Comparison of ENCODE assay signal across 8 mouse cellular contexts in genomic region chrX:48310706-48311517, GRCm38 (mm10). TPM values are rescaled to one million over a fixed set of nuclear protein-coding genes. Genes with fewer than 3 reads are reported as not detected.
DNase-seq lines count a peak whose midpoint lies in the region; ATAC-seq and TF ChIP-seq lines count a peak whose summit lies in the region.

No protein-coding gene starts in this region.

- no peak for TF ChIP-seq CTCF in cerebellum, adult 2 months (IDR thresholded peaks at IDR 0.05; ENCODE audit: borderline replicate concordance, insufficient read depth, low read depth, low read length)
- no peak for TF ChIP-seq CTCF in liver, postnatal 0 days (IDR thresholded peaks at IDR 0.05; ENCODE audit: low read depth)
- no peak for TF ChIP-seq CTCF in gastrocnemius, adult 2 months (IDR thresholded peaks at IDR 0.05)

- no peak overlapping the region for H3K4me3 ChIP-seq in cerebellum, adult 2 months (replicated peaks; ENCODE audit: insufficient read depth, low read depth, low read length)
- peak overlapping the region; percentile 39 for H3K4me3 ChIP-seq in hindbrain, embryonic 10.5 days
- peak overlapping the region; percentile 30 for H3K4me3 ChIP-seq in liver, postnatal 0 days (ENCODE audit: low read depth, low read length)
- H3K4me3 ChIP-seq in gastrocnemius, adult 2 months: no peak overlapping the region

- H3K4me2 ChIP-seq in liver, postnatal 0 days (ENCODE audit: low read depth, low read length): peak overlapping the region; percentile 65

- no peaks in the 10 kb centered on the region for H3K9me3 ChIP-seq in hindbrain, embryonic 10.5 days
- H3K9me3 ChIP-seq in liver, postnatal 0 days (ENCODE audit: low read length): no peaks in the 10 kb centered on the region

- no peaks in the 10 kb centered on the region for H3K36me3 ChIP-seq in hindbrain, embryonic 10.5 days
- no peaks in the 10 kb centered on the region for H3K36me3 ChIP-seq in liver, postnatal 0 days (replicated peaks; ENCODE audit: insufficient read depth, low read length)

- H3K27ac ChIP-seq in cerebellum, adult 2 months (ENCODE audit: insufficient read depth, low read length): no peak overlapping the region
- peak overlapping the region; percentile 78 for H3K27ac ChIP-seq in hindbrain, embryonic 10.5 days
- H3K27ac ChIP-seq in liver, postnatal 0 days (ENCODE audit: low read depth): no peak overlapping the region
- H3K27ac ChIP-seq in gastrocnemius, adult 2 months: no peak overlapping the region

- peak; percentile 11 to 24 for DNase-seq in cerebellum, postnatal 10 days
- no peak for DNase-seq in cerebellum, adult 2 months
- peak; percentile 12 for DNase-seq in hindbrain, embryonic 10.5 days (ENCODE audit: low spot score)
- DNase-seq in liver, postnatal 0 days: no peak
- DNase-seq in adrenal gland, adult 2 months: no peak
- no peak for DNase-seq in frontal cortex, postnatal 10 days (ENCODE audit: low spot score in 2 of 2)
- DNase-seq in gastrocnemius, adult 2 months: no peak

- intact Hi-C loops in gastrocnemius, adult 2 months (cut with DNase I): no loop called here

- peak; percentile 41 for ATAC-seq in CD4-positive, CD25-positive, alpha-beta regulatory T cell, adult 4 months
- no peak for ATAC-seq in liver, postnatal 0 days

- WGBS in cerebellum, adult 2 months: 22% methylated on average over 26 of the region's 26 CpGs
- 25% methylated on average over 26 of the region's 26 CpGs for WGBS in hindbrain, embryonic 10.5 days
- WGBS in liver, postnatal 0 days (ENCODE audit: insufficient replicate concordance): 24% methylated on average over 26 of the region's 26 CpGs

- no peak for TF ChIP-seq POLR2A in cerebellum, adult 2 months (IDR thresholded peaks at IDR 0.05; ENCODE audit: borderline replicate concordance, insufficient read depth, low read length)

- peak overlapping the region; percentile 51; the same call in 1 of the 2 replicates for H3K9ac ChIP-seq in liver, postnatal 0 days (replicated peaks)

- TF ChIP-seq EP300 in liver, postnatal 0 days (IDR thresholded peaks at IDR 0.05; ENCODE audit: low read depth): no peak

- no peaks in the 10 kb centered on the region for H3K27me3 ChIP-seq in cerebellum, adult 2 months (ENCODE audit: control insufficient read depth, insufficient read depth, low read length)
- H3K27me3 ChIP-seq in hindbrain, embryonic 10.5 days (ENCODE audit: insufficient read depth, poor library complexity, severe bottlenecking): peaks cover 42% of the 10 kb centered on the region
- H3K27me3 ChIP-seq in liver, postnatal 0 days (ENCODE audit: insufficient read depth, low read length): peaks cover 2% of the 10 kb centered on the region; the same call in 1 of the 2 replicates

- no peaks in the 10 kb centered on the region for H3K4me1 ChIP-seq in cerebellum, adult 2 months (ENCODE audit: control insufficient read depth, insufficient read depth, low read length)
- H3K4me1 ChIP-seq in hindbrain, embryonic 10.5 days (replicated peaks): peaks cover 23% of the 10 kb centered on the region
- H3K4me1 ChIP-seq in liver, postnatal 0 days (ENCODE audit: insufficient read depth): peaks cover 19% of the 10 kb centered on the region

RNA-seq across cellular contexts. Expression of gene Bcorl1, which starts 30.2 kb away (rescaled TPM):
- 6.7 and 7.7 TPM in 2 replicates for polyA plus RNA-seq in cerebellum, adult 2 months (2012; rRNA removed)
- polyA plus RNA-seq in CD4-positive, CD25-positive, alpha-beta regulatory T cell, adult 4 months (2017; shearing (Covaris generic)): 1 to 10 TPM; 2.3 to 2.7 TPM
- polyA plus RNA-seq in hindbrain, embryonic 10.5 days (2016; fragmentation: Nextera tagmentation; extraction: Ambion mirVana): 4.2 and 5.4 TPM in 2 replicates
- 1.5 TPM in 2 replicates for polyA plus RNA-seq in liver, postnatal 0 days (2015; fragmentation: Nextera tagmentation; extraction: Ambion mirVana)
- total RNA-seq in adrenal gland, adult 2 months (2021): 10 to 100 TPM in 1 of 2 experiments, 1 to 10 TPM in 1; 9.4 to 11.5 TPM
- polyA plus RNA-seq in adrenal gland, adult 2 months (2012; rRNA removed): 3.6 and 5.2 TPM in 2 replicates
- 1 to 10 TPM; 6.7 to 7.0 TPM for total RNA-seq in gastrocnemius, adult 2 months (2021)

RNA-seq across cellular contexts. Expression of gene Utp14a, which starts 54.2 kb away (rescaled TPM):
- 14.0 and 14.4 TPM in 2 replicates for polyA plus RNA-seq in cerebellum, adult 2 months (2012; rRNA removed)
- polyA plus RNA-seq in CD4-positive, CD25-positive, alpha-beta regulatory T cell, adult 4 months (2017; shearing (Covaris generic)): 10 to 100 TPM; 32.1 to 33.6 TPM
- polyA plus RNA-seq in hindbrain, embryonic 10.5 days (2016; fragmentation: Nextera tagmentation; extraction: Ambion mirVana): 14.5 and 20.0 TPM in 2 replicates
- polyA plus RNA-seq in liver, postnatal 0 days (2015; fragmentation: Nextera tagmentation; extraction: Ambion mirVana): 7.9 and 8.1 TPM in 2 replicates
- total RNA-seq in adrenal gland, adult 2 months (2021): 10 to 100 TPM; 12.5 to 19.5 TPM
- polyA plus RNA-seq in adrenal gland, adult 2 months (2012; rRNA removed): 0.42 and 0.48 TPM in 2 replicates
- total RNA-seq in gastrocnemius, adult 2 months (2021): 10 to 100 TPM; 12.1 to 15.2 TPM

Comparison
In these comparisons a context has a peak if more than half of its experiments do, and no peak if none do; other contexts are left out.
1. DNase-seq: peak in cerebellum, postnatal 10 days (2 of 2) and hindbrain, embryonic 10.5 days (single experiment); none in cerebellum, adult 2 months (0 of 2), liver, postnatal 0 days (single experiment), adrenal gland, adult 2 months (single experiment), frontal cortex, postnatal 10 days (0 of 2) and gastrocnemius, adult 2 months (single experiment).
2. H3K4me3 ChIP-seq: peak in hindbrain, embryonic 10.5 days (single experiment) and liver, postnatal 0 days (single experiment); none in cerebellum, adult 2 months (single experiment) and gastrocnemius, adult 2 months (single experiment).